Comparison of ENCODE assay signal across 15 mouse cellular contexts in genomic region chr7:66970235-66970634, GRCm38 (mm10).
"Had no signal": no experiment of that assay in that cellular context is flagged by ENCODE, and none has a peak within 500 bp of the region (broad histone marks: within the 10 kb centered on the region; RNA-seq: fewer than 3 reads in every experiment).

No protein-coding gene starts in this region.

- DNase-seq: kidney, postnatal 14 days; left cerebral cortex, postnatal 4 days; liver; liver, embryonic 13.5 days; liver, postnatal 0 days; lung, postnatal 14 days; right cerebral cortex, postnatal 14 days; thymus, adult 18-20 months had no signal

- H3K4me2 ChIP-seq: kidney, embryonic 15.5 days; liver, embryonic 13.5 days; lung, embryonic 15.5 days; midbrain, embryonic 11.5 days; midbrain, embryonic 15.5 days; neural tube, embryonic 13.5 days had no signal

- H3K27ac ChIP-seq: kidney, embryonic 15.5 days; liver, embryonic 13.5 days; lung, embryonic 15.5 days; macrophage; midbrain, embryonic 15.5 days; neural tube, embryonic 13.5 days had no signal

- H3K4me3 ChIP-seq: kidney, embryonic 15.5 days; liver, embryonic 13.5 days; lung, embryonic 15.5 days; midbrain, embryonic 15.5 days; neural tube, embryonic 13.5 days had no signal

- H3K9me3 ChIP-seq: kidney, embryonic 15.5 days; liver, embryonic 13.5 days; lung, embryonic 15.5 days; megakaryocyte, embryonic 14.5 days; midbrain, embryonic 15.5 days; neural tube, embryonic 13.5 days had no signal

- H3K9ac ChIP-seq: kidney, embryonic 15.5 days; liver, embryonic 13.5 days; liver, postnatal 0 days; lung, embryonic 15.5 days; midbrain, embryonic 15.5 days; neural tube, embryonic 13.5 days had no signal

- H3K27me3 ChIP-seq: kidney, embryonic 15.5 days; liver, embryonic 13.5 days; lung, embryonic 15.5 days; midbrain, embryonic 15.5 days; neural tube, embryonic 13.5 days had no signal

- H3K36me3 ChIP-seq: kidney, embryonic 15.5 days; liver, embryonic 13.5 days; lung, embryonic 15.5 days; midbrain, embryonic 15.5 days; neural tube, embryonic 13.5 days had no signal

- ATAC-seq: liver, postnatal 0 days; midbrain, embryonic 15.5 days had no signal
